ENCODE assay signal across 12 mouse cellular contexts in the genomic region with DNA sequence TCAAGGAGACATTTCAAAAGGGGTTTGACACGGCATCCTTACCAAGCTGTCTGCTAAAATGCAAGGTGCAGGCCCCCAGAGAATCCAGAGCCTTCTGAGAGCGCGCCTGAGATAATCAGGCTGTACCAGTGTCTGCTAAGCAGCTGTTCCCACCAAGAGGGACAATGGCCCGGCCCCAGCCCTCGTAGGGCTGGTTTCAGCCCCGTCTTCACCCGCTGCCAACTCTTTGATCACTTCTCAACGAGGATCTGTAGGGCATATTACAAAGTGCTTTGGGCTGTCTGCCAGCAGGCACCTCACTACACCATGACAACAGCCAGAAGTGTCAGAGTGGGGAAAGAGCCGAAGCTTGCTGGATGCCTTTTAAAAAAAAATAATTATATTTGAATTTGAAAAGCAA. TPM values are rescaled to one million over a fixed set of nuclear protein-coding genes. Genes with fewer than 3 reads are reported as not detected.
DNase-seq lines count a peak whose midpoint lies in the region; ATAC-seq and TF ChIP-seq lines count a peak whose summit lies in the region.
"Had no signal": no experiment of that assay in that cellular context is flagged by ENCODE, and none has a peak within 500 bp of the region (broad histone marks: within the 10 kb centered on the region; RNA-seq: fewer than 3 reads in every experiment).

No protein-coding gene starts in this region.

- H3K9ac ChIP-seq in embryonic facial prominence, embryonic 11.5 days (replicated peaks; ENCODE audit: low read length) = no peak overlapping the region
- H3K9ac ChIP-seq in hindbrain, postnatal 0 days (replicated peaks; ENCODE audit: low read length) = no peak overlapping the region

- H3K36me3 ChIP-seq in embryonic facial prominence, embryonic 11.5 days (replicated peaks; ENCODE audit: control insufficient read depth, insufficient read depth, low read depth, low read length) = no peaks in the 10 kb centered on the region
- no peaks in the 10 kb centered on the region for H3K36me3 ChIP-seq in embryonic facial prominence, embryonic 10.5 days (replicated peaks)
- no peaks in the 10 kb centered on the region for H3K36me3 ChIP-seq in hindbrain, postnatal 0 days (ENCODE audit: insufficient read depth, low read length)

- H3K27me3 ChIP-seq in embryonic facial prominence, embryonic 11.5 days (ENCODE audit: control insufficient read depth, insufficient read depth, low read length) = no peaks in the 10 kb centered on the region; the same call in 1 of the 2 replicates
- peaks cover 70% of the 10 kb centered on the region for H3K27me3 ChIP-seq in embryonic facial prominence, embryonic 10.5 days (replicated peaks; ENCODE audit: low read depth, poor library complexity, severe bottlenecking)
- H3K27me3 ChIP-seq in hindbrain, postnatal 0 days (ENCODE audit: insufficient read depth, low read length) = no peaks in the 10 kb centered on the region; the same call in 1 of the 2 replicates

- H3K27ac ChIP-seq in embryonic facial prominence, embryonic 11.5 days (replicated peaks; ENCODE audit: low read depth, low read length) = no peak overlapping the region
- no peak overlapping the region for H3K27ac ChIP-seq in embryonic facial prominence, embryonic 10.5 days (replicated peaks)
- H3K27ac ChIP-seq in hindbrain, postnatal 0 days = no peak overlapping the region
- H3K27ac ChIP-seq: macrophage had no signal

- no peak for TF ChIP-seq CTCF in hindbrain, postnatal 0 days (IDR thresholded peaks at IDR 0.05; ENCODE audit: low read depth)

- H3K4me1 ChIP-seq in embryonic facial prominence, embryonic 11.5 days (ENCODE audit: control insufficient read depth, insufficient read depth, low read length) = no peaks in the 10 kb centered on the region
- peaks cover 23% of the 10 kb centered on the region for H3K4me1 ChIP-seq in embryonic facial prominence, embryonic 10.5 days
- H3K4me1 ChIP-seq in hindbrain, postnatal 0 days (ENCODE audit: insufficient read depth, low read length) = peaks cover 14% of the 10 kb centered on the region

- H3K9me3 ChIP-seq in embryonic facial prominence, embryonic 11.5 days (replicated peaks; ENCODE audit: control insufficient read depth, low read length) = no peaks in the 10 kb centered on the region
- no peaks in the 10 kb centered on the region for H3K9me3 ChIP-seq in embryonic facial prominence, embryonic 10.5 days
- H3K9me3 ChIP-seq in hindbrain, postnatal 0 days (ENCODE audit: low read length) = no peaks in the 10 kb centered on the region

- 36% methylated on average over 9 of the region's 9 CpGs for WGBS in embryonic facial prominence, embryonic 11.5 days
- WGBS in embryonic facial prominence, embryonic 10.5 days = 46% methylated on average over 9 of the region's 9 CpGs
- WGBS in hindbrain, postnatal 0 days = 11% methylated on average over 9 of the region's 9 CpGs

- no peak overlapping the region for H3K4me2 ChIP-seq in embryonic facial prominence, embryonic 11.5 days (ENCODE audit: low read depth, low read length)
- H3K4me2 ChIP-seq in hindbrain, postnatal 0 days (ENCODE audit: low read depth, low read length) = peak overlapping the region; percentile 0; the same call in 1 of the 2 replicates

- no peak overlapping the region for H3K4me3 ChIP-seq in embryonic facial prominence, embryonic 11.5 days (ENCODE audit: low read depth, low read length)
- H3K4me3 ChIP-seq in embryonic facial prominence, embryonic 10.5 days = no peak overlapping the region
- no peak overlapping the region for H3K4me3 ChIP-seq in hindbrain, postnatal 0 days (ENCODE audit: low read length)

- ATAC-seq in embryonic facial prominence, embryonic 11.5 days (replicated peaks; ENCODE audit: insufficient number of reproducible peaks, low FRiP score, low TSS enrichment, low read depth) = 0 out of 2 replicates have a peak, but pooled peaks have one; percentile 44
- ATAC-seq in hindbrain, postnatal 0 days = peak; percentile 77

- no peak for DNase-seq in embryonic facial prominence, embryonic 11.5 days (ENCODE audit: low spot score)
- no peak for DNase-seq in embryonic facial prominence, embryonic 10.5 days (ENCODE audit: low spot score)
- DNase-seq in right cerebral cortex, postnatal 4 days = peak; percentile 59
- DNase-seq in right cerebral cortex, postnatal 36 days (ENCODE audit: low spot score in 2 of 2) = no peak
- peak; percentile 86 for DNase-seq in hindbrain, postnatal 0 days (ENCODE audit: low spot score)
- no peak for DNase-seq in kidney, adult 9 months
- DNase-seq in cerebellum, adult 9-11 months = no peak
- no peak for DNase-seq in ovary, postnatal 14 days (ENCODE audit: low spot score)
- DNase-seq: B cell, adult 2 months; gastrocnemius, postnatal 36 days; right cerebral cortex, adult 18-20 months had no signal

RNA-seq across cellular contexts. Expression of gene 2410131K14Rik, which starts 29.5 kb away (rescaled TPM):
- polyA plus RNA-seq in embryonic facial prominence, embryonic 11.5 days (2014; fragmentation: Nextera tagmentation; extraction: Ambion mirVana) = 10.8 and 11.6 TPM in 2 replicates
- 11.6 and 11.8 TPM in 2 replicates for polyA plus RNA-seq in embryonic facial prominence, embryonic 10.5 days (2016; fragmentation: Nextera tagmentation; extraction: Ambion mirVana)
- total RNA-seq in hindbrain, postnatal 0 days (2014; rRNA removed) = 30.4 and 31.9 TPM in 2 replicates
- 16.5 and 18.0 TPM in 2 replicates for polyA plus RNA-seq in hindbrain, postnatal 0 days (2015; fragmentation: Nextera tagmentation; extraction: Ambion mirVana)

RNA-seq across cellular contexts. Expression of gene Rnft2, which starts 29.6 kb away (rescaled TPM):
- polyA plus RNA-seq in embryonic facial prominence, embryonic 11.5 days (2014; fragmentation: Nextera tagmentation; extraction: Ambion mirVana) = 4.3 TPM in 2 replicates
- polyA plus RNA-seq in embryonic facial prominence, embryonic 10.5 days (2016; fragmentation: Nextera tagmentation; extraction: Ambion mirVana) = 5.4 and 7.0 TPM in 2 replicates
- total RNA-seq in hindbrain, postnatal 0 days (2014; rRNA removed) = 108 and 114 TPM in 2 replicates
- polyA plus RNA-seq in hindbrain, postnatal 0 days (2015; fragmentation: Nextera tagmentation; extraction: Ambion mirVana) = 11.3 TPM in 2 replicates

Comparison
In these comparisons a context has a peak if more than half of its experiments do, and no peak if none do; other contexts are left out.
1. DNase-seq: peak in right cerebral cortex, postnatal 4 days (single experiment) and hindbrain, postnatal 0 days (single experiment); none in embryonic facial prominence, embryonic 11.5 days (single experiment), embryonic facial prominence, embryonic 10.5 days (single experiment), right cerebral cortex, postnatal 36 days (0 of 2), kidney, adult 9 months (single experiment), cerebellum, adult 9-11 months (single experiment) and ovary, postnatal 14 days (single experiment).